Mouse (Mus musculus) skeletal muscle tissue, adult 2 months (tissue): ENCODE data around the gene E130114P18Rik.
A peak's percentile ranks its signal among the peaks of the same experiment; 100 is the strongest.

Experiments
- DNase-seq: peaks from one replicate; pipeline ENCODE4 v3.0.0-alpha.2; 2012; ENCODE audit warnings: low read depth, low spot score

E130114P18Rik gene

GRCm38 (mm10) chr4:97693931-97694330 lies 83.9 kb downstream of the E130114P18Rik start:
- peak; percentile 85 for DNase-seq

- DNase-seq: no peak
Measured at GRCm38 (mm10) chr4:97693054-97693453, 84.8 kb downstream of the E130114P18Rik start.

- DNase-seq: no peak
Measured at GRCm38 (mm10) chr4:97690384-97690766, 87.5 kb downstream of the E130114P18Rik start.

- DNase-seq: peak; percentile 88
Measured at GRCm38 (mm10) chr4:97689456-97690383, 88.2 kb downstream of the E130114P18Rik start.

- DNase-seq: no peak
Measured at GRCm38 (mm10) chr4:97686020-97686419, 91.9 kb downstream of the E130114P18Rik start.

GRCm38 (mm10) chr4:97676579-97676937 lies 101.3 kb downstream of the E130114P18Rik start:
- DNase-seq: no peak

- no peak for DNase-seq
Measured at GRCm38 (mm10) chr4:97675741-97676578, 101.9 kb downstream of the E130114P18Rik start.

- no peak for DNase-seq
Measured at GRCm38 (mm10) chr4:97673854-97674510, 103.9 kb downstream of the E130114P18Rik start.

GRCm38 (mm10) chr4:97672501-97672900 lies 105.4 kb downstream of the E130114P18Rik start:
- no peak for DNase-seq

GRCm38 (mm10) chr4:97671911-97672310 lies 106.0 kb downstream of the E130114P18Rik start:
- DNase-seq: no peak

GRCm38 (mm10) chr4:97670418-97670817 lies 107.5 kb downstream of the E130114P18Rik start:
- DNase-seq: no peak

- DNase-seq: no peak
Measured at GRCm38 (mm10) chr4:97669808-97670207, 108.1 kb downstream of the E130114P18Rik start.

GRCm38 (mm10) chr4:97665428-97665755 lies 112.5 kb downstream of the E130114P18Rik start:
- DNase-seq: no peak

- no peak for DNase-seq
Measured at GRCm38 (mm10) chr4:97664738-97665427, 113.0 kb downstream of the E130114P18Rik start.

- DNase-seq: no peak
Measured at GRCm38 (mm10) chr4:97663922-97664321, 114.0 kb downstream of the E130114P18Rik start.

- DNase-seq: no peak
Measured at GRCm38 (mm10) chr4:97662841-97663240, 115.0 kb downstream of the E130114P18Rik start.

GRCm38 (mm10) chr4:97661611-97662273 lies 116.1 kb downstream of the E130114P18Rik start:
- no peak for DNase-seq

- DNase-seq: no peak
Measured at GRCm38 (mm10) chr4:97657586-97657985, 120.3 kb downstream of the E130114P18Rik start.

- DNase-seq: no peak
Measured at GRCm38 (mm10) chr4:97649626-97650015, 128.3 kb downstream of the E130114P18Rik start.

- no peak for DNase-seq
Measured at GRCm38 (mm10) chr4:97648825-97649625, 128.9 kb downstream of the E130114P18Rik start.
